Mouse (Mus musculus) stomach, postnatal 0 days (tissue): ENCODE measurements at regions not wholly inside any gene's neighbourhood (a gene's known extent, or its start where the extent isn't known, plus 50 kb on each side); places are given as distances from the start of the nearest gene placed in this dataset.

ENCODE experiments used
- ATAC-seq: fragments of 200-750 bp; cut with Nextera tagmentation; 2 replicates; pipeline ENCODE4 v1.8.0; 2017; ENCODE audit not compliant: low FRiP score, low TSS enrichment
- DNase-seq: peaks from one replicate; pipeline ENCODE4 v3.0.0-alpha.2; 2016; ENCODE audit warnings: low spot score
- H3K27ac ChIP-seq: fragments of 300-500 bp; sonication (generic); replicated peaks from 2 replicates; pipeline ENCODE4 v1.5.1; 2014; ENCODE audit warnings: mild to moderate bottlenecking, control low read depth
- H3K27me3 ChIP-seq: fragments of 300-500 bp; sonication (generic); 2 replicates; pipeline ENCODE4 v1.6.1; 2014; ENCODE audit warnings: low read length; ENCODE audit not compliant: control insufficient read depth, insufficient read depth
- H3K36me3 ChIP-seq: fragments of 300-500 bp; sonication (generic); 2 replicates; pipeline ENCODE4 v1.6.1; 2014; ENCODE audit warnings: low read length, mixed read lengths; ENCODE audit not compliant: control insufficient read depth, insufficient read depth
- H3K4me1 ChIP-seq: fragments of 300-500 bp; sonication (generic); replicated peaks from 2 replicates; pipeline ENCODE4 v1.6.1; 2014; ENCODE audit warnings: antibody characterized with exemption; ENCODE audit not compliant: control insufficient read depth, insufficient read depth
- H3K4me2 ChIP-seq: fragments of 300-500 bp; sonication (generic); replicated peaks from 2 replicates; pipeline ENCODE4 v1.6.1; 2014; ENCODE audit warnings: low read depth, mild to moderate bottlenecking, control low read depth, moderate library complexity
- H3K4me3 ChIP-seq: fragments of 300-500 bp; sonication (generic); 2 replicates; pipeline ENCODE4 v1.5.1; 2014; ENCODE audit warnings: low read depth, low read length, control low read depth
- H3K9ac ChIP-seq: fragments of 300-500 bp; sonication (generic); 2 replicates; pipeline ENCODE4 v1.6.1; 2014; ENCODE audit warnings: mild to moderate bottlenecking, low read length, control low read depth, mixed read lengths
- H3K9me3 ChIP-seq: fragments of 300-500 bp; sonication (generic); 2 replicates; pipeline ENCODE4 v1.6.1; 2016; ENCODE audit warnings: low read length; ENCODE audit not compliant: control insufficient read depth
- CTCF ChIP-seq: IDR thresholded peaks from 2 replicates; pipeline ENCODE4 v1.5.1; 2016; ENCODE audit warnings: antibody characterized with exemption, low read depth, mild to moderate bottlenecking, moderate library complexity
- EP300 ChIP-seq: optimal IDR thresholded peaks from 2 replicates; pipeline ENCODE3; 2016; ENCODE audit warnings: antibody characterized with exemption
- WGBS: fragments of 180-500 bp; shearing (Covaris S2); extraction: QIAGEN DNeasy Blood & Tissue Kit; methylation state at CpG from one replicate; pipeline ENCODE4 v1.1.7; 2014; 5-methylcytosine and 5-hydroxymethylcytosine counted together

DNA sequence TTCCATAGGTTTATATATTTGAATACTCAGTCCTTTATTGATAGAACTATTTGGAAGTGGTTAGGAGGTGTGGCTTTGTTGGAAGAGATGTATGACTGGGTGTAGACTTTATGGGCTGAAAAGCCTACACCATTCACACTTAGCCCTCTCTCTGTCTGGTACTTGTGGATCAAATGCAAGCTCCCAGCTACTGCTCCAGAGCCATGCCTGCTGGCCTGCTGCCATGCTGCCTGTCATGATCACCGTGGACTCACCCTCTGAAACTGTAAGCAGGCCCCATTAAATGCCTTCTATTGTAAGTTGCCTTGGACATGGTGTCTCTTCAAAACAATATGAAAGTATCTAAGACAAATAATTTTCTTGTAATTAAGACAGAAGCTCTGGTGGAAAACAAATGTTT lies 446.4 kb downstream of the Wdr20rt start:
- Histone ChIP-seq H3K4me2 (no peak overlapping the region), H3K9ac (no peak overlapping the region), H3K36me3 (no peaks in the 10 kb centered on the region), H3K9me3 (no peaks in the 10 kb centered on the region), H3K27me3 (no peaks in the 10 kb centered on the region), H3K4me1 (no peaks in the 10 kb centered on the region), H3K27ac (no peak overlapping the region), H3K4me3 (no peak overlapping the region)
- ATAC-seq (no peak), DNase-seq (no peak)
- no peak for TF ChIP-seq EP300
- WGBS, result 50% methylated on average over 1 of the region's 1 CpGs

DNA sequence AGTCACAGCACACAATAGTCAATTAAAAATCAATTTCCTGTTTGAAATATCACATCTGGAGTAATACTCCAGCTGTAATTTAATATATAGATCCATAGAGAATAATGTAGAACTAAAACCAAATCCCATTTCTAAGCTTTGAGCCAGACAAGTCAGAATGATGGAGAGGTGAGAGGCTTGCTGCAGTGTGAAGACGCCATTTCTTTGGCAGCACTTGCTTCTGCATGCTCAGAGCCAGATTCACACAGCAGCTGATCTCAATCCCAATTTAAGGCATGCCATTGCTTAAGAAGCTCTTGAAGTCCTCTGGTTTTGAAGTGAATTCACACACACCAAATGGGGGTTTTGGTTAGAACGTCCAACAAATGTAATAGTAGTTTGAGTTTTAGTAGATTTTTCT lies 447.9 kb downstream of the Wdr20rt start:
- Histone ChIP-seq H3K4me2 (no peak overlapping the region), H3K9me3 (no peaks in the 10 kb centered on the region), H3K4me3 (no peak overlapping the region), H3K27me3 (no peaks in the 10 kb centered on the region), H3K27ac (no peak overlapping the region), H3K4me1 (no peaks in the 10 kb centered on the region), H3K9ac (no peak overlapping the region), H3K36me3 (no peaks in the 10 kb centered on the region)
- no peak for ATAC-seq
- no peak for TF ChIP-seq CTCF
- TF ChIP-seq EP300, result no peak
- WGBS, result 53% methylated on average over 2 of the region's 2 CpGs
- DNase-seq, result no peak

DNA sequence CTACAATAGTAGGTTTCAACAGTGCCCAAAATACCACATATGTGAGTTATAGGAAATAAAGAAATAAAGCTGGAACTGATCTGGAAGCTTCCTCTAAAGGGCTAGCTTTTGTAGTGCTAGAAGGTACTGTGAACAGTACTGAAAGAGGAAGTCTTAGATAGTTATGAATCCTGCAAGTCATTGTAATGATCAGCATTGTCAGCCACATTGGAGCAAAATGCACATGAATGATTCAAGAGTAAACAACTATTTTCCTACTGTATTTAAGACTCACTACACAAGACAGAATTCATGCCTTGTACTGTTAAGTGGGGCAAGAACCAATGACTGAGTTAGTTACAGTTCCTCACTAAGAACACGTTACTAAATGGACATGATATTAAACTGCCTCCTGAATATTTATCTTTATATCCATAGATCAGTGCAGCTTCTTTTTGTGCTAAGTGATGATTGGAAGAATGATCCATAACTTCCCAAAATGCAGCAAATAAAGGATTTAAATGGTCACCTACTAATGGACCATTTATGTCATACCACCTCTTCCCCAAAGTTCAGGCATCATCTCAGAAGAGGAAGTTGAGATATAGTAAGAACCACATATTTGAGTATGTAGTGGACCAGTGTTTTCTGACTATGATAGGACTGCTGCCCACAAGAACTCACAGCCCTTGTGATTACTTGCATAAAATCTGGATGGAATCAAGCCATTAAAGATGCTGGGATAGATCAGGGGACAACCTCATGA lies 449.8 kb downstream of the Wdr20rt start:
- H3K27me3 ChIP-seq, result no peaks in the 10 kb centered on the region
- WGBS, result 97% methylated on average over 1 of the region's 1 CpGs
- H3K36me3 ChIP-seq, result no peaks in the 10 kb centered on the region
- no peak overlapping the region for H3K9ac ChIP-seq
- no peak overlapping the region for H3K4me2 ChIP-seq
- TF ChIP-seq CTCF (no peak), EP300 (no peak)
- ATAC-seq (no peak), DNase-seq (no peak)
- H3K9me3 ChIP-seq, result no peaks in the 10 kb centered on the region
- H3K4me1 ChIP-seq, result no peaks in the 10 kb centered on the region
- H3K4me3 ChIP-seq, result no peak overlapping the region
- no peak overlapping the region for H3K27ac ChIP-seq

DNA sequence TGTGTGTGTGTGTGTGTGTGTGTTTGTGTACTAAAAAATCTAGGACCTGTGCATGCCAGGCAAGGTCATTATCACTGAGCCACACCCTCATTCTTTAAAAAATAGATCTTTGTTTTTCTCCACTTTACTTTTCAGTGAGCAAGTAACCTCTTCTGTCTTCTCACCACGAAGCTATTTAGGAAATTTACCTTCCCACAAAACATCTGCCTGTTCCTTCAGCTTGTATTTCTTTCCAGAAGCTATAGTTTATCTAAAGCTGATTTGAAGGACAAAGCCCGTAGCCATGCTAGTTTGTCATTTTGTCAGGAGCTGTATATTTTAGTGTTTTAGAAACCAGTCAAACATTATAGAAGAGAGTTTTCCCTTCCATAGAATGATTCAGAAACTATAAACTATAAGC lies 455.0 kb downstream of the Wdr20rt start:
- ATAC-seq, result no peak
- TF ChIP-seq EP300, result no peak
- no peak for TF ChIP-seq CTCF
- Histone ChIP-seq H3K27me3 (no peaks in the 10 kb centered on the region), H3K4me2 (no peak overlapping the region), H3K27ac (no peak overlapping the region), H3K4me3 (no peak overlapping the region), H3K9ac (no peak overlapping the region), H3K36me3 (no peaks in the 10 kb centered on the region), H3K4me1 (no peaks in the 10 kb centered on the region), H3K9me3 (no peaks in the 10 kb centered on the region)
- no peak for DNase-seq
- 36% methylated on average over 2 of the region's 2 CpGs for WGBS

DNA sequence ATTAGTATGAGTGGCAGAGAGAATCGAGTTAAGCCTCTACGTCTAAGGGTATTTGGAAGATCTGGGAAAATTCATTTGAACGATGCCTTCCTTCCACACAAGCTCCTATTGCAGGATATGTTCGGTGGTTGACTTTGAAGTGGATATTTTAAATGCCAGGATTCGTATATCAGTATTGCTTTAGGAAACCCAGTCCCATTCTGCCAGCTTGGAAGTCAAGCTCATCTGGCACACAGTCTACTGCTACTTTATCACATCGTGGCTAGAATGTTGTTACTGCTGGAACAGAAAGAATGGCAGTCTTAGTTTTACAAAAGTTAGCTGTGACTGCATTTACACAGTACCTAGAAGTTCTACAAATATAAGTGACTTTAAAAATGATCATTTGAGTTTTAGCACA lies 456.5 kb downstream of the Wdr20rt start:
- H3K36me3 ChIP-seq, result no peaks in the 10 kb centered on the region
- DNase-seq (no peak), ATAC-seq (no peak)
- no peaks in the 10 kb centered on the region for H3K4me1 ChIP-seq
- H3K27me3 ChIP-seq, result no peaks in the 10 kb centered on the region
- H3K9ac ChIP-seq, result no peak overlapping the region
- H3K27ac ChIP-seq, result no peak overlapping the region
- H3K4me3 ChIP-seq, result no peak overlapping the region
- no peaks in the 10 kb centered on the region for H3K9me3 ChIP-seq
- WGBS, result 84% methylated on average over 6 of the region's 6 CpGs
- TF ChIP-seq CTCF, result no peak
- no peak for TF ChIP-seq EP300
- no peak overlapping the region for H3K4me2 ChIP-seq

DNA sequence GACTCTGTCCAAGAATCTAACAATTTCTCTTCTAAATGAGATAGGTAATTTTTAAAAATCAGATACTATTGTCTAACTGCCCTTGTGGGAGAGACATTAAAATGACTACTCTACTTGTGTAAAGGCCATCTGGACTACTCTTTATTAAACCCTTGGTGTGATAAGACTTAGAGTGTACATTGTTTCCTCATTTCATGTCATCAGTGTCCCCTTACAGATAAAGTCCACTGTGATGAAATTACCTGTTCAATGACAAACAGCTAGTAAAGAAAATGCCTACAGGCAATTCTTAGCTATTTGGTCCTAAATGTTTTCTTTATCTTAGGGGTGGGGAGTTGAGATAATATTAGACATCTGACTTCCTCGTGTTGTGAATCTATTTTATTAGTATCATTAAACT lies 479.7 kb downstream of the Wdr20rt start:
- no peak overlapping the region for H3K4me3 ChIP-seq
- H3K9ac ChIP-seq, result no peak overlapping the region
- H3K4me1 ChIP-seq, result no peaks in the 10 kb centered on the region
- no peak for DNase-seq
- ATAC-seq, result no peak
- H3K27ac ChIP-seq, result no peak overlapping the region
- TF ChIP-seq EP300, result no peak
- TF ChIP-seq CTCF, result no peak
- H3K27me3 ChIP-seq, result no peaks in the 10 kb centered on the region
- no peak overlapping the region for H3K4me2 ChIP-seq
- WGBS, result 40% methylated on average over 1 of the region's 1 CpGs
- H3K36me3 ChIP-seq, result no peaks in the 10 kb centered on the region
- H3K9me3 ChIP-seq, result no peaks in the 10 kb centered on the region
